Mouse (Mus musculus) gastrocnemius, postnatal 10 days (tissue): Measurements from ENCODE around the gene Tbpl1. TPM values are rescaled to one million over a fixed set of nuclear protein-coding genes. Genes with fewer than 3 reads are reported as not detected.

Experiments
- microRNA-seq, 2 experiments: library from miRNA; unstranded; fragments of <30 nt; microRNA quantifications; one replicate each; pipeline ENCODE4 v1.2.0; 2021
- total RNA-seq, 2 experiments: library from RNA; stranded (reverse); gene quantifications; 2 replicates each; pipeline ENCODE4 v1.2.3; 2021

Tbpl1 gene
- total RNA-seq, 2 experiments from 2014 or later: 24.2 to 31.1 TPM

Small RNA genes within 50 kb of the gene (microRNA-seq; reads per million reads assigned to microRNA genes)
- 0 reads per million in 2 experiments for gene Mir7663

Other genes with a start within 250 kb of the Tbpl1 start
- 10 to 100 TPM; 13.1 to 15.9 TPM for gene Slc2a12, start 86.9 kb downstream of the Tbpl1 start, total RNA-seq
- gene Tcf21, start 88.2 kb upstream of the Tbpl1 start, total RNA-seq: not detected